Mouse (Mus musculus) thymus, postnatal 4 days (tissue): ENCODE measurements around the gene Grip1.

Experiments
- DNase-seq: peaks from one replicate; pipeline ENCODE4 v3.0.0; 2021

Gene Grip1

DNA sequence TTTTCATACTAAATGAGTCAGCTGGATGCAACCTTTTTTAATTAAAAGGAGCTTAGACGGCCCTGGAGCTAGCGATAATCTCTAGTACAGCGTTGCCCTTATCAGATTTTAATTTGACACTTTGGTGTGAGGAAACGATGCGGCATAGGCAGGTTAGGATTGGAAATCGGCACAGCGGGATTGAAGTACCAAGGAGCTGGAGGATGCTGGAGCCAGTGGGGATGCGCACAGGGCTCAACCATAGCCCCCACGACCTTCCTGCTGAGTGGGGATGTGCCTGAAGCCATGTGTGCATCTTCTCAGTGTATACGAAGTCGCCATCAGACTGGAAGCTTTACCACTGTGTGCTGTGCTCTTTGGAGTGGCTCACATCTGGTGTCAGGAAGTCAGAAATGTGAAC is 526.4 kb downstream of the Grip1 start:
- DNase-seq: no peak

DNA sequence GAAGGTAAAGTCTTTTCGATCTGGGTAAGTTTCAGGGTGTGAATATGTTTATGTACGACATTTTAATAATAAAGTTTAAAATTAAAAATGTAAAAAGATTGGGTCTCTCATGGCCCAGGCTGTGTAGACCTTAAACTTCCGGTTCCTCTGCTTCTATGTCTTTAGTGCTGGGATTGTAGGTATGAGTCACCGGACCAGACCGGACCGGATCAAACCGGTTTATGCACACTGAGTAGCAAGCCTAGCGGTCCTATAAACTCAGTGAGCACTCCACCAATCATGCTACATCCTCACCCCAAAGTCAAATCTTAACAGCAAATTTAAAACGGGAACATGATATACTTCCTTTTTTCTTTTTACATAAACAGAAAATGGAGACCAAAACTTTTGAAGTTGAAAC is 530.7 kb downstream of the Grip1 start:
- no peak for DNase-seq

GRCm38 (mm10) chr10:119998475-119998874 is 544.8 kb downstream of the Grip1 start:
- no peak for DNase-seq

DNA sequence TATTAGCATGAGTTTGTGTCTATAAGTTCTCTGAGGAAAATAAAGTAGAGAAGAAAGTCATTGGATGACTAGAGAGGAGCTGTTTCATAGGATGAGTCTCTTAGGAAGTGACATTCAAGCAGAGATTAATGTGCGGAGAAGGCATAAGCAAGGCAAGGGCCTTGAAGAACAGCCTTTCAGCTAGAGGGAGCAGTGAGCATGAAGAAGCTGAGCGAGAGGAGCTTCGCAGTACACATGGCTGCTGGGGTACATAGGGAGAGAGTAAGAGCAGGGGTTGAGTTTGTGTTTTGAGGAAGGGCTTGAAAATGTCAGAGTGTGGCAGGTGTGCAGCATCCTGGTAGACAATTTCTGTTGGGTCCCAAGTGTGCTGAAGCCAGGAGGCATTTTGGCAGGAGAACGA is 548.5 kb downstream of the Grip1 start:
- DNase-seq: no peak

- DNase-seq: no peak
Observed at GRCm38 (mm10) chr10:120004096-120004495, 550.5 kb downstream of the Grip1 start.

GRCm38 (mm10) chr10:120005581-120005980 is 552.0 kb downstream of the Grip1 start:
- DNase-seq: no peak

DNA sequence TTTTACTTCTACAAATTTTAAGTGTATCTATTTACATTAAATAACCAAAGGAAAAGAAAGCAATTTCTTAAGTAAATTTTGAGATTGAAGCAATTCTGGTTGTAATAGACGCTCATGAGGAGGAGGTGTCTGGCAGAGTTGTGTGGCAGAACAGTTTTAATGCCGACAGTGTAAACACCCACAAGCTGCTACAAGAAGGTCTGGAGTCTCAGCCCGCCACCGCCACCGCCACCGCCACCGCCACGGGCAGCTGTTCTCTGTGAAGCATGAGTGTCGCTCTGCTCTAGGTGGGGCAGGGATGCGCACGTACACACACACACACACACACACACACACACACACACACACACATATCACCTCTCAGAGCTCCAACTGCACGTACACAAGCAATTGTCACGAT is 558.7 kb downstream of the Grip1 start:
- no peak for DNase-seq

- DNase-seq: no peak
Observed at GRCm38 (mm10) chr10:120015117-120015516, 561.5 kb downstream of the Grip1 start.

DNA sequence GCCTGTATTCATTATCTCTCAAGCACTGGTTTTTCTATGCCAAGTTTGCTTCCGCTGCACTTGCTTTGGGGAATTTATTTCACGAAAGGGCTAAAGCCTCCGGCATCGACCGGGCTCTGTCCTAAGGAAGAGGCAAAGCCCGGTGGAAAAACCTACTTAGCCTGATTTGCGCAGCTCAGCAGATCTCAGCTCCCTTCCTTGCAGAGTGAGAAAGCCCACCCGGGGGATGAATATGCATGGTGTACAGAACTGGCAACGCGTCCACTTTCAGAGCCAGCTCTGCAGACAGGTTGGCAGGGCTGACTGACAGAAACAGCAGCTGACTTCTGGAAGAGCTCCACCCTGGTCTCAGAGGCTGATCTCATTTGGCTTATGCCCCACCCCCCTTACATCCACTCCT is 572.8 kb downstream of the Grip1 start:
- no peak for DNase-seq

- no peak for DNase-seq
Observed at GRCm38 (mm10) chr10:120030901-120031300, 577.3 kb downstream of the Grip1 start.

- no peak for DNase-seq
Observed at GRCm38 (mm10) chr10:120031316-120031715, 577.7 kb downstream of the Grip1 start.

DNA sequence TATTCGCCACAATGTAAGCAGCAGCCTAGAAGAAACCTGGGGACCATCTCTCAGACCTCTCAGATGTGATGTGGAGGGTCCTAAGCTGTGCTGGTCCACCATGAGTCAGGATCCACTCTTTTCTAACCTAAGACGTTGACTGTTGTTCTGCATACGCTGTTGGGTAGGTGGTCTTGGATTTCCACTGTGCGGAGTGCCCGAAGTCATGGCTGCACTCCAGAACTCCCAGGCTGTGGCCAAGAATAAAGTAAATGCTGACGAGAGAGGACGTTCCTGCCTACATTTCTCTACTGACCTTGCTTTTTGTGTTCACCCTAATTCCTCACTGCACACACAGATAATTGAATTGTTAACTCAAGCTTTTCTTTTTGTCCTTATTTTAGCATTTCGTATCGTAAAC is 580.2 kb downstream of the Grip1 start:
- no peak for DNase-seq

DNA sequence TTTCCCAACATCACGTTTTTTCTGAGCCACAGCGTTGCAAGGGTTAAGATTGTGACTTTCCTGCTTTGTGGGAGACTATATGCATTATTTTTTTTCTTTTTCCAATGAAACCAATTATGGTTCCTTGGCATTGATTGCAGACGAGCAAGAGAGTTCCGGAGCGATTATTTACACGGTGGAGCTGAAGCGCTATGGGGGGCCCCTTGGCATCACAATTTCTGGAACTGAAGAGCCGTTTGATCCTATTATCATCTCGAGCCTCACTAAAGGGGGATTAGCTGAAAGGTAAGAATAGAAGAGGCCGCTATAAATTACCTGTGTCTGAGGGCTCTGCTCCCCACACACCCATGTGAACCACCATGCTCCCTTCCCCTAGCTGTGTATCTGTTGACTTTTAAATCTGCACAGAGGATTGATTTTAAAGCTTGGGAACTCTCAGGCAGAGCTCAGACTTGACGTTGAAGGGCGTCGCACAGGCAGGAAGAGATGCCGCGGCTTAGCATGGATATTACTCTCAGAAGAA is 581.6 kb downstream of the Grip1 start:
- DNase-seq: no peak

DNA sequence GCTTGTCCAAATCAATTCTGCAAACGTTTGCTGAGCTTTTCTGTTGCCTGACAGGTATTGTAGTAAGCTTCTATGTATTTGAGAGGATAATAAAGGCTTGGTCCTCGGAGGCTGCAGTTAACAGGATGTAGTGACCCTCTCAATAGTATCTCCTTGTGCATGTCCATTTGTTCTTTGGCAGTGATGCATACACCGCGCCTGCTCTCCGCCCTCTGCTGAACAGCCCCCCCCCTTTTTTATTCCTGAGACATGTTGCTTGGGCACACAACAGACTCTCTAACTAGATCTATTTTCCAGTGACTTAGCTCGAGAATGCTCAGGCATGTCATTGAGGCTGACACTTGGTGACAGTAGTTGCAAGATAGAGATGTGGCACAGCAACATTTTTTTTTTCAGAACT is 582.2 kb downstream of the Grip1 start:
- DNase-seq: no peak

DNA sequence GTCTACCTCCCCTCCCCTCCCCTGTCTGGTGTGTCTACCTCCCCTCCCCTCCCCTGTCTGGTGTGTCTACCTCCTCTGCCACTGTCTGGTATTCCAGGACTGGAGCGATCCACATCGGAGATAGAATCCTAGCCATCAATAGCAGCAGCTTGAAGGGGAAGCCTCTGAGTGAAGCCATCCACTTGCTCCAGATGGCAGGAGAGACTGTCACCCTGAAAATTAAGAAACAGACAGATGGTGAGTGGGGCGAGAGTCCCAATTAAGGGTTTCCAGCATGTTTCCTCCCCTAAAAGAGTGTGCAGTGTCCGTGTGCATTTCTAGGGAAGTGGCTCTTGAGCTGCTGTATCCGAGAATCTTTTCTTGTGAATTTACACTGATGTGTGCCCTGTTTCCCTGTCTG is 584.6 kb downstream of the Grip1 start:
- DNase-seq: no peak

DNA sequence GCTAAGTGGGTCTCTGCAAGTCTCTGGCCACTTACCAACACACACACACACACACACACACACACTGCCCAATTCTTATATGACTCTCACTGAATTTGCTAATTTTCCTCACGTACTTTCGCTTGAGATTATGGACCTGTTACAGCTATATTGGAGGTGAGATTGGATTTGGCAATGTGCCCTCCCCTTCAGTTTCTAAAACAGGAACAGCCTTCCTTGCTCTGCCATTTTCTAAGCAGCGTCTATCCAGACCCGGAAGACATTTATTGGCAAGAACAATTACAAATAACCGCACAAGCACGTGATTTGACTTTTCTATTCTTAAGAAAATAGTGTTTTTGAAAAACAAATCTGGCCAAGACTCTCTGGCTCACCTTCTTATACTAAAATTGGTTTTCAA is 590.6 kb downstream of the Grip1 start:
- DNase-seq: no peak

- DNase-seq: no peak
Observed at GRCm38 (mm10) chr10:120044714-120045234, 591.1 kb downstream of the Grip1 start.

- no peak for DNase-seq
Observed at GRCm38 (mm10) chr10:120060579-120061237, 607.1 kb downstream of the Grip1 start.

DNA sequence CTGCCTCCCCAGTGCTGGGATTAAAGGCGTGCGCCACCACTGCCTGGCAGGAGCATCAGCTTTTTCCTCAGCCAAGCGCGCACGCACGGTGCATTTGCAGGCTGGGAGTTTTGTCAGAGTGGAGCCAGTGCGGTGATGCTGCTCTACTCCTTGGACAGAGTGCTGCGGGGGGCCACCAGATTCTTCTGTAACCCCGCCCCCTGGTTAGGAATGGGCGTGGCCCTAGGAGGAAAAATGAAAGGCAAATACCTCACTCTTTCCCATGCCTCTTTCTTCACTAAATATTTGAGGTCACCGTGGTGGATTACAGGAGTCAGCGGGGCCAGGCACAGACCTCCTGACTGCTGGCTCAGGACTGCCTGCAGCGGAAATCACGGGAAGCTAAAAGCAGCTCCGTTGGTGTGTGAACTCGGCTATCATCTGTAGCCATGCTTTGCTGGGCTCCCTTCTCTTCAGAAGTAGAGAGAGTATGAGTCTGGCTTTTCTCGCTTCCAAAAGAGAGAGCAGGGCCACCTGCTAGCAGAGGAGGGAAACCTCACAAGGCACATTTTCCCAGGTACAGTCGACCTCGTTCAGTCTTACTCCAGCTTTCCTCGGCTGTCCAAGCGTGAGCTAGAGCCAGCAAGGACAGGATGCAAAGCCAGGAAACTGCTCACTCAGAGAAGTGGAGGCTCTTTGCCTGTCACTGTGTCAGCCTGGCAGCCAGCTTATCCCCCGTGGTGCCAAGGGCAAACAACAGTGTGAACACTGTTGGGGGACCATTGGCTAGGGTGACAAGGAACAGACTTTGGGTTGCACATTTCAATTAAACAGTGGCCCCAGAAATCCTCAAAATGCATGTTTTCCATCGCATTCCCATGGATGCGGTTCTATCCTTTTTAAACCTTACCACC is 607.9 kb downstream of the Grip1 start:
- DNase-seq: no peak

DNA sequence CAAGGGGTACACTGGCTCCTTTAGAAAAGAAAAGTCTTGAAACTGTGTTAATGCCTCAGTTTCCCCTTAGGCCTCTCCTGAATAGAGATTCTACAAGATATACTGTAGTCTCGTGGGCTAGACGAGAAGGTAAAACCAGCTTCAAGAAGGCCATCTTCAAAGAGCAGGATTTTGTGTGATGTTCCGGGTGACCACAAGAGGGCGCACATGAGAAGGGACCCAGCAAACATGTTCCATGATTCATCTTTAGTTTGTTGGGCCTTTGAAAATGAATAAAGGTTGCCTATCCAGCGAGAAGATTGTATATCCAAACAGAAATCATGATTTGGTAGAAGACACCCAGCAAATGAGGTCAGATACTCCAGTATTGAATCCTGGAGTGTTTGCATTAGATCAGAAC is 610.8 kb downstream of the Grip1 start:
- peak; percentile 79 for DNase-seq

DNA sequence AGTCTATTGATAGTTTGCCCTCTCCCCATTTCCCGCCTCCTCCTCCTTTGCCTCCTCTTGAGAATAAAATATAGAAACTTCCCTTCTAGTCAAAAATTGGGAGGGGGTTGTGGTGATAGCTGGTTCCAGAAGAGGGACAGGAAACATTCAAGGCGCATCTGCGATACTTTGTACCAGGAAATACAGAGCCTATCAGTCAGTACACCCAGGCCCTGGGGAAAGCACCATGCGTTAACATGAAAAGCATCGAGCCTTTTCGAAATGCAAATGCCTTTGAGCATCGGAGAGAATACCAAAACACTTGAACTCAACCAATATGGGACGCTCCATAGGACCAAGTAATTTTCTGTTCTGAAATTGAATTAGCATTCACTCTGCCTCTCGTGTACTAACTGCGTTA is 612.7 kb downstream of the Grip1 start:
- no peak for DNase-seq

GRCm38 (mm10) chr10:120077850-120078249 is 624.2 kb downstream of the Grip1 start:
- DNase-seq: no peak

GRCm38 (mm10) chr10:120092548-120092947 is 638.9 kb downstream of the Grip1 start:
- DNase-seq: no peak

DNA sequence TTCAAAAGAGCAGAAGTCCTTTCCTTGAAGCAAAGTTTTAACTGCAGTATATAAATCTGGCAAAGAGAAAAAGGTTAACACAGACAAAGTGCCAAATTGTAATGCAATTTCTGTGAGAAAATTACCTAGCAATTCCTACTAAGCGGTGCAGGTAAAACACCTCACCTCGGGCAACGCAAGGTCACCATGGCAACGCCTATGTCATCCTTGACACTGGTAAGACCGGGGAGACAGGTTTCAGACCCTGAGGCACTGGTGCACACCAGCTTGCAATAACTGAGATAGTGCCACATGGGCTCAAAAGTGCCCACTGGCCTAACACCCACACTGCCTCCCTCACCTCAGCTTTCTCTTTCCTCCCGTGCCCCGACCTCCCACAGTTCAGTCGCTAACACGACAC is 641.5 kb downstream of the Grip1 start:
- no peak for DNase-seq
